Mouse (Mus musculus): ENCODE data around the gene Cnot3. TPM values are rescaled to one million over a fixed set of nuclear protein-coding genes. Genes with fewer than 3 reads are reported as not detected.
A peak's percentile ranks its signal among the peaks of the same experiment; 100 is the strongest.
"Not testable (repeated sequence)": the region's sequence is repeated elsewhere in the genome, so short reads cannot be mapped to it uniquely, and the experiment has no call there.

The Cnot3 gene
- polyA plus RNA-seq, 1 experiment from 2014 or later = 19.7 TPM

DNA sequence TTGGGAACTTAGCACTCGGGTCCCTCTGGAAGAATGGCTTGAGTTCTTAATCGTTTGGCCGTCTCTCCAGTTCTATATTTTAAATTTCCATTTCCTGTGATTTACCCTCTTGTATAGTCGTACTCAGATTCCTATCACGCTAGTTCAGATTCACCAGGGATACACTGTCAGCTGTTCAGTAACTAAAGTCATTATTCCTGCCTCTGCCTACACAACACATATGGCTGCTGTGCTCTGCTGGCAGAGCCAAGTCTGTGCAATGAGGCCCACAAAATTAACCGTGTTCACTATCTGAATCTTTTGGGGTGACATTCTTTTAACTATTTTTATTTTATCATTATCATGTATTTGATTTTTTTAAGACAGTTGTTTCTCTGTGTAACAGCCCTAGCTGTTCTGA lies 53.4 kb downstream of the Cnot3 start:
- TF ChIP-seq CTCF (IDR thresholded peaks at IDR 0.05; ENCODE audit: low read depth) (no peak), EP300 (optimal IDR thresholded peaks at IDR 0.05) (no peak)
- H3K4me1 ChIP-seq (replicated peaks; ENCODE audit: control insufficient read depth, insufficient read depth) = no peaks in the 10 kb centered on the region
- no peak overlapping the region for H3K9ac ChIP-seq (ENCODE audit: low read length)
- H3K27me3 ChIP-seq (ENCODE audit: control insufficient read depth, insufficient read depth, low read length) = no peaks in the 10 kb centered on the region
- H3K27ac ChIP-seq (replicated peaks) = no peak overlapping the region
- no peaks in the 10 kb centered on the region for H3K9me3 ChIP-seq (ENCODE audit: control insufficient read depth, low read length)
- H3K36me3 ChIP-seq (ENCODE audit: control insufficient read depth, insufficient read depth, low read length) = peaks cover 15% of the 10 kb centered on the region
- 93% methylated on average over 6 of the region's 6 CpGs for WGBS
- ATAC-seq (ENCODE audit: low FRiP score, low TSS enrichment) (no peak), DNase-seq (ENCODE audit: low spot score) (no peak)
- no peak overlapping the region for H3K4me2 ChIP-seq (replicated peaks; ENCODE audit: low read depth)
- no peak overlapping the region for H3K4me3 ChIP-seq (ENCODE audit: low read depth, low read length)

DNA sequence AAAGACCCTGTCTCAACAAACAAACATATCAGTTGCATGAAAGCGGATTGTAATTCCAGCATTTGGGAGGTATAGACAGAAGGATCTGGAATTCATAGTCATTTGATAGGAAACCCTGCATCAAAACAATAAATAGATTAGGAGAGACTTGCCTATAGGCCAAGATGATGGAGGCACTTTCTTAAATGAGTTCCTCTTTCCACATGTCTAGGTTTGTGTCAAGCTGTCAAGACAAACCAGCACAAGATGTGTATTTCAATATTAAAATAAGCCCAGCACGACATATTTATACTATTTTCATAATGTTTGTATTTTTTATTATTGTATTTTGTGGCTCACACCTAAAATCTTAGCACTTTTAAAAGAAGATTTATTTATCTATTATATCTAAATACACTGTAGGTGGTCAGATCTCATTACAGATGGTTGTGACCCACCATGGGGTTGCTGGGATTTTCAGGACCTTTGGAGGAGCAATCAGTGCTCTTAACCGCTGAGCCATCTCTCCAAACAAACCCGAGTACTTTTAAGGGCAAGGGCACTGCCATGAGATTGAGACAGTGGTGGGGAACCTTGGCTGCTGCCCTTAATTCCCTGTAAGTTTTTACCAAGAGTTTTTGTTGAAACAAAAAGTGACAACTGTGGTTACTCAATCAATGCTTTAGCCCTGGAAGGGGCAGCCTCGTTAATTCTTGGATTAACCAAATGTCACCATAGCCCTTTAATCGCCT lies 58.2 kb downstream of the Cnot3 start:
- Histone ChIP-seq H3K4me1 (replicated peaks; ENCODE audit: control insufficient read depth, insufficient read depth) (peaks cover 4% of the 10 kb centered on the region; the same call in 1 of the 2 replicates), H3K27me3 (ENCODE audit: control insufficient read depth, insufficient read depth, low read length) (no peaks in the 10 kb centered on the region), H3K9ac (ENCODE audit: low read length) (peak overlapping the region; percentile 53), H3K9me3 (ENCODE audit: control insufficient read depth, low read length) (no peaks in the 10 kb centered on the region), H3K36me3 (ENCODE audit: control insufficient read depth, insufficient read depth, low read length) (peaks cover 14% of the 10 kb centered on the region), H3K4me3 (ENCODE audit: low read depth, low read length) (peak overlapping the region; percentile 63), H3K4me2 (replicated peaks; ENCODE audit: low read depth) (peak overlapping the region; percentile 56), H3K27ac (replicated peaks) (peak overlapping the region; percentile 82)
- 22% methylated on average over 6 of the region's 6 CpGs for WGBS
- DNase-seq (ENCODE audit: low spot score) = no peak
- peak; percentile 33 for ATAC-seq (ENCODE audit: low FRiP score, low TSS enrichment)
- TF ChIP-seq CTCF (IDR thresholded peaks at IDR 0.05; ENCODE audit: low read depth) (no peak), EP300 (optimal IDR thresholded peaks at IDR 0.05) (no peak)

DNA sequence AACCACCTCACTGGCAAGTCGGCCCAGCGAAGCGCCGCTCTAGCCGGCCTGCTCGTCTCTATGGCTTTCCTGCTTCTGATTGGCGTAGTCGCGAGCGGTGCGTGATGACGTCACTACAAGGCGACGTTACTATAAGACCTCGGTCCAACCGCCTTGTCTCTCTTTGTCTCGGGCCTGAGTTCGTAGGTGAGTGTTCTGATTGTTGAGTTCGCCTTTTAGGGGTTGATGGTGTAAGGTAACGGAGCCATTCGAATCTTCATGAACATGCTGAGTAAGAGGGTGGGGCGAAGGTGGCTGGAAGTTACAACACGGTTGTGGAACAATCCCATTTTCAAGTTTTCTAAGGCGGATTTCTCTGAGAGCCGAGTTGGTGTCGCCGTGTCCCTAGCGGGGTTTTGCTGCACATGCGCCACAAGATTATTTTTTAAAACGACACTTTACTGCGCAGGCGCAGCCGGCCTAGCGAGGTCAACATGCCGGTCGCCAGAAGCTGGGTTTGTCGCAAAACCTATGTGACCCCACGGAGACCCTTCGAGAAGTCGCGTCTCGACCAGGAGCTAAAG lies 58.9 kb downstream of the Cnot3 start, which contains the start of gene Rps9:
Gene Rps9, plus strand, starts transcription at position 115 of the 563 bp plus-strand sequence.
- DNase-seq (ENCODE audit: low spot score) (peak; percentile 97), ATAC-seq (ENCODE audit: low FRiP score, low TSS enrichment) (peak; percentile 95)

DNA sequence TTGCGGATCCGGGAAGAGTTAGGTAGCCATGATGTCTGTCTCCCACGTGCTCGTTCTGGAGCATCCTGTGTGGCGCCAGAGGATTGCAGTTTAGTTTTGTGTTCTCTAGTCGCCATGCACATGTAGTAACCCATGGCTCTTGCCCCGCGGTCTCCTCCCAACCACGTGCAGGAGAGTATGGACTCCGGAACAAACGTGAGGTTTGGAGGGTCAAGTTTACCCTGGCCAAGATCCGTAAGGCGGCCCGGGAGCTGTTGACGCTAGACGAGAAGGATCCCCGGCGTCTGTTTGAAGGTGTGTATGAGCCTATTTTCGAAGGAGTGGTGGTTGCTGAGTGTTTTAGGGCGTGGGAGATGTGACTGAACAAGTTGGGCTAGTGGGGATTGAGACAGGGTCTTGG lies 59.4 kb downstream of the Cnot3 start:
- WGBS = under 1% methylated on average over 20 of the region's 20 CpGs
- Histone ChIP-seq H3K36me3 (ENCODE audit: control insufficient read depth, insufficient read depth, low read length) (peaks cover 10% of the 10 kb centered on the region), H3K4me1 (replicated peaks; ENCODE audit: control insufficient read depth, insufficient read depth) (peaks cover 4% of the 10 kb centered on the region; the same call in 1 of the 2 replicates), H3K27me3 (ENCODE audit: control insufficient read depth, insufficient read depth, low read length) (no peaks in the 10 kb centered on the region), H3K4me3 (ENCODE audit: low read depth, low read length) (peak overlapping the region; percentile 63), H3K4me2 (replicated peaks; ENCODE audit: low read depth) (peak overlapping the region; percentile 73), H3K9ac (ENCODE audit: low read length) (peak overlapping the region; percentile 82), H3K27ac (replicated peaks) (peak overlapping the region; percentile 95), H3K9me3 (ENCODE audit: control insufficient read depth, low read length) (no peaks in the 10 kb centered on the region)
- TF ChIP-seq EP300 (optimal IDR thresholded peaks at IDR 0.05) (no peak), CTCF (IDR thresholded peaks at IDR 0.05; ENCODE audit: low read depth) (no peak)
- ATAC-seq (ENCODE audit: low FRiP score, low TSS enrichment) (peak; percentile 48), DNase-seq (ENCODE audit: low spot score) (peak; percentile 54)

More for the DNA sequence above, 58.9 kb downstream of the Cnot3 start, which contains the start of gene Rps9:
- Histone ChIP-seq H3K4me2 (replicated peaks; ENCODE audit: low read depth) (peak within 1 kb of the TSS; percentile 73), H3K9ac (ENCODE audit: low read length) (peak within 1 kb of the TSS; percentile 82), H3K4me1 (replicated peaks; ENCODE audit: control insufficient read depth, insufficient read depth) (peaks cover 4% of the 10 kb centered on the region; the same call in 1 of the 2 replicates), H3K36me3 (ENCODE audit: control insufficient read depth, insufficient read depth, low read length) (peaks cover 10% of the 10 kb centered on the region), H3K27ac (replicated peaks) (peak within 1 kb of the TSS; percentile 95), H3K4me3 (ENCODE audit: low read depth, low read length) (peak within 1 kb of the TSS; percentile 63), H3K27me3 (ENCODE audit: control insufficient read depth, insufficient read depth, low read length) (no peaks in the 10 kb centered on the region), H3K9me3 (ENCODE audit: control insufficient read depth, low read length) (no peaks in the 10 kb centered on the region)
- WGBS = 2% methylated on average over 42 of the region's 42 CpGs
- TF ChIP-seq EP300 (optimal IDR thresholded peaks at IDR 0.05) (no peak), CTCF (IDR thresholded peaks at IDR 0.05; ENCODE audit: low read depth) (peak; percentile 20; the same call in 1 of the 2 replicates)

DNA sequence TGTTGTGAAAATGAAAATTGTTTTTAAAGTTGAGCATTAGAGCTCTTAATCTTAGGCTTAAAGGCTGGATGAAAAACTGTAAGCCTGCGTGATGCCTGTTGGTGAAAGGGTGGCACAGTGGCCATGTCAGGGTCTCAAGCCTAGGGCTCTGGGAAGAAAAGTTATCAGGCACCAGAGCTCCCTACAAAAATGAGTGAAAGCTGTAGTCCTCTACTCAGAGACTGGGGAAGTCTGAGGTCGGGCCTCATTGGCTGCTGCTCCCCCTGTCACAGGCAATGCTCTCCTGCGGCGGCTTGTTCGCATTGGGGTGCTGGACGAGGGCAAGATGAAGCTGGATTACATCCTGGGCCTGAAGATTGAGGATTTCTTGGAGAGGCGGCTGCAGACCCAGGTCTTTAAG lies 60.4 kb downstream of the Cnot3 start:
- not testable (repeated sequence) for H3K27ac ChIP-seq (replicated peaks); DNase-seq (ENCODE audit: low spot score); H3K36me3 ChIP-seq (ENCODE audit: control insufficient read depth, insufficient read depth, low read length); H3K4me1 ChIP-seq (replicated peaks; ENCODE audit: control insufficient read depth, insufficient read depth); ATAC-seq (ENCODE audit: low FRiP score, low TSS enrichment); H3K27me3 ChIP-seq (ENCODE audit: control insufficient read depth, insufficient read depth, low read length); H3K9me3 ChIP-seq (ENCODE audit: control insufficient read depth, low read length)
- Histone ChIP-seq H3K4me2 (replicated peaks; ENCODE audit: low read depth) (peak overlapping the region; percentile 73), H3K9ac (ENCODE audit: low read length) (peak overlapping the region; percentile 82), H3K4me3 (ENCODE audit: low read depth, low read length) (peak overlapping the region; percentile 63)
- WGBS = 3% methylated on average over 6 of the region's 7 CpGs

DNA sequence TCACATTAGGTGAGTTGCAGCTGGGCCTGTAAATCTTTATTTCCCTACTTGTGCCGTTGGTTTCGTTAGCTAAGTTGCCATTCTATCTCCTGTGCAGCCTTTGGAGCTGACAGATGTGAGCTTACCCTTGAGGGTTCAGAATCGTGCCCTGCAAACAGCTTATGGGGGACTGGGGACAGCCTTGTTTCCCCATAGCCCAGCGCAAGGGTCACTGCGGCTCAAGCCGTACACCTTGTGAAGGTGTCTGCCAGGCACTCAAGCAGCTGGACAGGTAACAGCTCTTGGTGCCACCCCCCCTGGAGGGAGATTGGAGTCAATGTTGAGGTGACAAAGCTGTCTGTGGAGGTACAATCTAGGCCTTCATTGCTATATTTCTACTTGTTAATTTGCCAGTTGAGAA lies 60.8 kb downstream of the Cnot3 start:
- no peak for TF ChIP-seq CTCF (IDR thresholded peaks at IDR 0.05; ENCODE audit: low read depth)
- TF ChIP-seq EP300 (optimal IDR thresholded peaks at IDR 0.05) = no peak
- DNase-seq (ENCODE audit: low spot score) (no peak), ATAC-seq (ENCODE audit: low FRiP score, low TSS enrichment) (no peak)
- Histone ChIP-seq H3K4me3 (ENCODE audit: low read depth, low read length) (peak overlapping the region; percentile 63), H3K36me3 (ENCODE audit: control insufficient read depth, insufficient read depth, low read length) (peaks cover 8% of the 10 kb centered on the region), H3K9ac (ENCODE audit: low read length) (peak overlapping the region; percentile 82), H3K9me3 (ENCODE audit: control insufficient read depth, low read length) (no peaks in the 10 kb centered on the region), H3K4me2 (replicated peaks; ENCODE audit: low read depth) (peak overlapping the region; percentile 73), H3K27me3 (ENCODE audit: control insufficient read depth, insufficient read depth, low read length) (no peaks in the 10 kb centered on the region), H3K27ac (replicated peaks) (peak overlapping the region; percentile 19; the same call in 1 of the 2 replicates), H3K4me1 (replicated peaks; ENCODE audit: control insufficient read depth, insufficient read depth) (peaks cover 4% of the 10 kb centered on the region; the same call in 1 of the 2 replicates)
- WGBS = 21% methylated on average over 6 of the region's 6 CpGs
